Mouse (Mus musculus) layer of hippocampus, adult 11-12 months (tissue): ENCODE measurements around the gene Slc13a3.

Experiments
- DNase-seq: peaks from one replicate; pipeline ENCODE4 v3.0.0; 2022; ENCODE audit warnings: low spot score

Gene Slc13a3

DNA sequence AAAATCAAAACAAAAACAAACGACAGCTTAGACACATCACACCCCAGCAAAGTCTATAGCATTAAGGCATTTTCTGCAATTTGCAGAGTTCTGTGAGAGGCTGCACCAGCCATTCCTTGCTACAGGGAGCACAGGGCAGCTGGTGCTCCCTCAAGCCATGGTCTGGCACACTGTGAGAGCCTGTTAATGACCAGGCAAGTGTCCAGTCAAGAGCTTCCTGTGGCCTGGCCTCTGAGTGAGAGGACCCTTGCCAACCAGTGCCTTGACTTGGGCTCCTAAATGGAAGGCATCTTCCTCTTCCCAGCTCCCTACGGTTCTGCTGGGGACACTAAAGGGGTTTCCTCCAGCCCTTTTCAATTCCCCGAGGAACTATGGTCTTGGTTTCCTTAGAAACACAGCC is 59.1 kb downstream of the Slc13a3 start:
- no peak for DNase-seq

DNA sequence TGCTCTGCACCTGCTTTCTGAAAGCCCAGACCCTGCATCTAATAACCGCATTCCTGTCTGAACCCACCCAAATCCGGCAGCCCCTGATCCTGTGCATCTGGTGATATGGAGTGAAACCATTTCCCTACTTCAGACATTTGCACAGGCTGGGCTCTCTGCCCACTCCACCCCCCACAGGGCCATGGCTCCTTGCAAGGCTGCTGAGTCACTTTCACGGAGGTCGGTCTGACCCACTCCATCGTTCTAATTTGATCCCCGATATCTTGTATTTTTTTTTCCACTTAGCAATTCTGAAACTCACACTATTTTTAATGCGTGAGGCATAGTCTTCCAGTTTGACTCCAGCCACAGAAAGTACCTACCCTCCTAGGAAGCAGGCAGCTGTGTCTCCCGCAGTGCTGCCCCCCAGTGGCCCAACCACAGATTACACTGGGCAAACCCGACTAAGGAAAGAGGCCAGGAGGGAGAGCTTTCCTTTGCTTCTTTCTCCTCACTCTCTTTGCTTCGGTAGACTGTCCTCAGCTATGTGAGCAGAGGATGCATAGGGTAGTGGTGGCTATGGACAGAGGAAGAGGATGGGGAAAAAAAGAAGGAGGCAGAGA is 65.2 kb downstream of the Slc13a3 start:
- DNase-seq, result peak; percentile 79

DNA sequence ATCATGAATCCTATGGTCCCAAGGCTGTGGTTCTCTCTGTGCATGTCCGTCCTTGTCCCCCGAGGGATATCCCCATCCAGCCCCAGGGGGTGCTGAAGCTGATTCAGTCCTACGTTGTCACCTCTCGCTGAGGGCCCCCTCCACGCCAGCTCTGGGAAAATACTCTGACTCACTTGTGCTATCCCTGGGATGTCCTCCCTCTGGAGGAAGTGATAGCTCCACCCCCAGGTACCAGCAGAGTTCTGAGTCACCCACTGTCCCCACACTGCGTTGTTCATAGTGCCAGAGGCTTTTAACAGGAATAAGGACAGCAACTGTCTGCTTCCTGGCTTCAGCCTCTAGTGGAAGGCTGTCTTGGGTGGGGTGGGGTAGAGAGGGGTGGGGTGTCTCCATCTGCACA is 67.7 kb downstream of the Slc13a3 start:
- DNase-seq, result no peak

DNA sequence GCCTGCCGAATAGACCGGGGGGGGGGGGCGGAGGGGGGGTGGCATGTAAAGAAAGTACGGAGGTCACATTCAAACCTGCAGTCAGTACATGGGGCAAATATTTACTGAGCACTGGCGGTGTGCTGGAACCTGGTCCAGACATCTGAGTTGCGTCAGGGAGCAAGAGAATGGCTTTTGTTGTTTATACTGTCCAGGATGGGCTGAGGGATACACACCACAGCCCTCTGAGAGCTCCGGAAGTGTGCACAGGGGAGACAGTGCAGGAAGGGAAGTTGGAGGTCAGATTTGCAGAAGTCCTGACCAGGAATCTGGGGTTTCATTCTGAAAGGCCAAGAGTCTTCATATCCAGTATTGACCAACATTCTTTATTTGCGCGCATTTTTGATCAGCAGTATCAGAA is 68.1 kb downstream of the Slc13a3 start:
- no peak for DNase-seq

DNA sequence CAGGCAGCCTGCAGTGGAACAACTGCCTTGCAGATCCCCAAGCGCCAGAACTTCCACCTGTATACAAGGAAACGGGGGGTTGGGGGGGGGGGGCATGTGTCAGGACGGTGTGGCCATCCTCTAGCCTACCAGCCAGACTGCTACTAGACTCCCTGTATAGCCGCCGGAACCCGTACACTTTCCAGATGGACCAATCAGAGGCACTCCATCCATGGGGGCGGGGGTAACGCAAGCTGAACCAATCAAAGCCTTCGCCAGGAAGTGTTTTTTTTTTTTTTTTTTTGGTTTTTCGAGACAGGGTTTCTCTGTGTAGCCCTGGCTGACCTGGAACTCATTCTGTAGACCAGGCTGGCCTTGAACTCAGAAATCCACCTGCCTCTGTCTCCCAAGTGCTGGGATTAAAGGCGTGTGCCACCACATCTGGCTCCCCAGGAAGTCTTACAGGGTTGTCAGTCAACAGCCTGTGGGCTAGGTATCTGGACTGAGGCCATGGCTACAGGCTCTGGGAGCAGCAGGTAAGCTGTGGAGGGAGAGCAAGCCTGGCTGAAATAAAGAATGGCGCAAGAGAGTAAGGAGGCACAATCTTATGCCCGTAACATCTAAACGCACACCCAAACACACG is 74.8 kb downstream of the Slc13a3 start:
- no peak for DNase-seq

DNA sequence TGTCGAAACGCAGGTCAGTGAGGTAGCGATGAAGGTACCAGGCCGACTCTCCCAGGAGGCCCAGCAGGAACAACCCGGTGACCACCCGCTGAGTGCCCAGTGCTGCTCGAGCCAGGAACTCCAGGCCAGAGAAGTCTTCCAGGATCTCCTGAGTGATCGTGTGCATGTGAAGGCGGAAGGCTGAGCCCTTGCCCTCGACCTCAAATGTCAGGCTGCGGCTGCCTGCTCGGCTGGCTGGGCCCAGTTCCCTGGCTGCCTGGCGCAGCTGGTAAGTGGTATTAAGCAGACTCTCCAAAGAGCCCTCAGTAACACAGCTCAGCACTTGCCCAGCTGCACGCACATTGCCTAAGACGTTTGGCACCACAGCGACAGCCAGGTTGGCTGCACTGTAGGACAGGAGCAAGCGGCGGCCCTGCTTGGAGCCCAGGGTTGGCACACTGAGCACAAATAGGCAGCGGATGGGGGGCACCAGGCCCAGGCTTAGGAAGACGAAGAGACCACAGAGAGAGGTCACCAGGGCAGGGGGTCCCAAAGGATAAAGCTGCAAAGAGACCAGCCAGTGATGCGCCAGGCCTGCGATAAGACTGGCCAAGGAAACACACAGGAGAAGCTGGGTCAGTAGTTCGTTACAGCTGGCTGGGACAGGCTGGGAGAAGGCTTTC is 75.4 kb downstream of the Slc13a3 start:
- no peak for DNase-seq

DNA sequence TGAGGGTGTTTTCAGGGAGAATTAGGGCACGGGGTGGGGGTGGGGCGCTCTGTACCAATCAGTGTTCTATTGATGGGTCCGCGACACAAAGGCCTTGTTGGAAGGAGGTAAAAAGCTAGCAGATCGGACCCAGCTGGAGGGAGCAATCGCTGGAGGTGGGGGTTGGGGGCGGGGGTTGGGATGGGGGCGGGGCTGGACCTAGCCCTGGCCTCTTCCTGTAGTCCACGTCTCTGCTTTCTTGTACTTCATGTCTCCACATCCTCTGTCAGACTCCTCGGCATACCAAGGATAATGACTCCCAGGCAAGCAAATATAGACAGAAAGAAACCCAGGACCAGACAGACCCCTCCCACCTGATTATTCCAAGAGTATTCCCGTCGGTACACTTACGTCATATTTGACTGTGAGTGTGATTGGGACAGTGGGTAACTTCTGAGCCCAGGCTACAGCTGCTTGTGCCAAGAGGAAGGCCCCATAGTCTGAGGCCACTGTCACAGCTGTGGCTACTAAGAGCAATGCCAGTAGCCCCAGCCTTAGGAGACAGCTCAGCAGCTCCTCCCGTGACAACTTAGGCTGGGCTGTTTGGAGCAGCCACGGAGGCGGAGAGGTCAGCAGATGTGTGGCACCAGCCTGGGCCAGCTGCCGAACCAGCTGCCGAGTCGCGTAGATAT is 76.1 kb downstream of the Slc13a3 start:
- no peak for DNase-seq

DNA sequence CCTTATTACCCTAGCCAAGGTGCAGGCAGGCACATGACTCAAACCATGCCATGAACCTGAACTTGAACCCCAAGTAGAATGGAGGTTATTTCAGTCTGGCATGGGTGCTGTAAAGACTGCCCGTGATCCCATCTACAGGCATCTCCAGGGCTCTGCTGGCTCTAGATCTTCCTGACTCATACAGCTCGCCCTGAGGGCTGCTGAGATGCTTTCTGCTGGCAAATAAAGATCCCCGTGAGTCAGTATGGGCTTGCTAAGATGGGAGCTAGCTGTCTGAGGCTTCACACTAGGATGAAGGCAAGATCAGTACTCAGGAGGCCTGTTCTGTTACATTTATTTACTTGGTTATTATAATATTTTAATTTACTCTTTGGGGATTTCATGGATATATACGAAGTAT is 80.9 kb downstream of the Slc13a3 start:
- DNase-seq, result no peak

DNA sequence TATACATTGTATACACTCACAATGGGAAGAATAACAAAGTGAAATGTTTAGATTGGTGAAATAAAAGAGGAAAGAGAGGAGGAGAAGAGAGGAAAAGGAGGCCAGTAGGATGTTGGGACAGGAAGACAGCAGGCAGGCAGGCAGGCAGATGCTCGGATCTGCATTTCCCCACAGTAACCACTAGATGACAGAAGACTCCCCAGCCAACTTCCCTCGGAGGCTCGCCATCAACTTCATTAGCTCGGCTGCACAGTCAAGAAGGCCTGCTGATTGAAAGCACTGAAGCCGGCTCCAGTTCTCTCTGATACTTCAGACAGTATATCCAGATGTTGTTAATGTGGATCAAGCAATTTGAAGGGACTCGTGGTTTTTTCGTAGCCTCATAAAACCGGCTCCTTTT is 81.5 kb downstream of the Slc13a3 start:
- DNase-seq, result peak; percentile 74

DNA sequence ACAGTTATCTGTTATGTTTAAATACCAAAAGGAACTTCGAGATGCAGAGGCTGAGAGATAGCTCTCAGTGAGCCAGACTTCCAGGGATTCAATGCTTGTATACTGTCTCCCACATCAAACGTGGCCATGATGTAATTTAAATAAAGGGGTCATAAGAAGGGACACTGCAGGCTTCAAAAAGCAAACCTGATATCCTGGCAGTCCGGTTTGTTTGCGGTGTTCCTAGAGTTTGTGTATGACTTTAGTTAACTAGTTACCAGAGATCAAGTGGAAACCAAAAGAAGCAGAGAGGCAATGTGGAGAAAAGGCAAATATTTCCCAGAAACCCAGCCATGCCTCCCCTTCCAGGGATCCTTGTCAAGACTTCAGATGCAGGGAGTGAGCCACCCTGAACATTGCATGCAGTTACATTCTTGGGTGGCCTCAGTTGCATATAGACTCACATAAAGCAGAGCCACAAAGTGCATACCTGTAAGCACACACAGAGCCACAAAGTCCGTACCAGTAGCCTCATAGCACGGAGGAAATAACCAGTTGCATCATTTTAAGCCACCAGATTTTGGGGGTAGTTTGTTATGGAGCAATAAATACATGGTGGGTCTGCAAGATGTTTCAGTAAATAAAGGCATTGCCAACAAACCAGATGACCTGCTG is 83.6 kb downstream of the Slc13a3 start:
- no peak for DNase-seq

DNA sequence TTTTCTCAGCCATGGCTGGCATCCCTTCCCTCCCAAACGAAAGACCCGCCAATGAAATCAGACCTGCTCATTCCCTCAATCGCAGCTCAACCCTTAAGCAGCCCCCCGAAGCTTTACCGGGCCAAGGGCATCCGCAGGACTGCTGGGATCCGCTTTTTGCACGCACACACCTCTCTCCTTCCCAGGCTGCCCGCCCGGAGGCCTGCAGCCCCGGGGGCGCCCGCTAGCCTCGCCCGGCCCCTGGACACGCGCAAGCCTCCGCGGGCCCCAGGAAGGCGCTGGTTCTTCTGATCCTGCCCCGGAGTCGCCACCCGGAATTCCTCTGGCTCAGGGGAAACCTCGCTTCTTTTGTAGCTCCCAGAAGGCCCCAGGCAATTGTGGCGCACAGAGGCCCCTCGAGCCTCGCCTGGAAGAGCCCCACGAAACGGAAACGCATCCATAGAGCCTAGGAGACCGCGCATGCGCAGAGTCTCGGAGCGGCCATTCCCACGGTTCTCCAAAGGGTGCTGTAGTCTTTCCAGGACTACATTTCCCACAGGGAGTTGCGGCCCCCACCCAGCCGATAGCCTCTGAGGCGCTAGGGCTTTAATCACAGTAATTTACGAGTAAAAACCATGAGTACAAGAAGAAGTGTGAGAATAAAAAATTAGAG is 85.1 kb downstream of the Slc13a3 start, which contains the start of gene Zfp334:
Zfp334 (minus strand) TSS at position 416 of the 652 bp plus-strand sequence.
- DNase-seq, result peak; percentile 96

DNA sequence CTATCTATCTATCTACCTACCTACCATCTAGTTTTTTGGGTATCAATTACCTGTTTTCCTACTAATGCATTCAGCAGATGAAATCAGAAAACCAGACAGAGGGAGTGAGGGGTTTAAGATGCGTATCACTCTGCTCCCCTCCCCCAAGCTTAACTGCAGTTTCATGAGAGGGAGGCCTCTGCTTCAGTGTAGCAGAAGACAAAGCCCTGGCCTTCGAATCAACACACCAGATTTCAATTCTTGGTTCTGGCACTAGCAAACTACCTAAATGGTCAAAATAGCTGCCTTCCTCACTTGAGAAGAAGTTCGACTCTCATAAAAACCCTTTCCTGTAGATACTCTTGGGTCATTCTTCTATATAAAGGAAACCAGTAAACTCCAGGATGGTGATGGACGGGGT is 85.7 kb downstream of the Slc13a3 start:
- no peak for DNase-seq

DNA sequence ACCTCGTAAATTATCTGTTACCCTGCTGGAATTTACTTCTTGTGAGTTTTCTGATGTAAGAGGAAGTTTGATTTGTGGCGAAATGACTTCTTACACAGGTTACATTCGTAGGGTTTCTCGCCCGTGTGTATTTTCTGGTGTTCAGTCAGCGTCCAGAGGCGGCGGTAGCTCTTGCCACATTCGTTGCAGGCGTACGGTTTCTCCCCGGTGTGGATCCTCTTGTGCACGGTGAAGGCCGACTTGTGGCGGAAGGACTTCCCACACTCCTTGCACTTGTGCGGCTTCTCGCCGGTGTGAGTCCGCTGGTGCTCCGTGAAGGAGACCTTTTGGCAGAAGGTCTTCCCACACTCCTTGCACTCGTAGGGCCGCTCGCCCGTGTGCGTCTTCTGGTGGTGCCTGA is 93.0 kb downstream of the Slc13a3 start:
- DNase-seq, result no peak

DNA sequence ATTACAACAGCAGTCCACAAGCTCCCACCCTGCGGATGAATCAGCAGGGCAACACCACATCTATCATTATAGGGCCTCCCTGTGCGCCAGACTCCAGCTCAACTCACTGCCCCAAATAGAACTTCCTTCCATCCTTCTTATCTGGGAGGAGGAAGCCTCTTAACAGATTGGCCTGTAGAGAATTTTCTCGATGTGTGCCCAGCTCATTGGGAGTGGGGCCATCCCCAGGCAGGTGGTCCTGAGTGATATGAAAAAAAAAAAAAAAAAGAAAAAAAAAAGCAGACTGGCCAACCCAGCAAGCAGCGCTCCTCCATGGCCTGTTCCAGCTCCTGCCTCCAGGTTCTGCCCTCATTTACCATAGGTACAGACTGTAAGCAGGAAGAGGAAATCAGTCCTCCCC is 97.0 kb downstream of the Slc13a3 start:
- DNase-seq, result no peak

DNA sequence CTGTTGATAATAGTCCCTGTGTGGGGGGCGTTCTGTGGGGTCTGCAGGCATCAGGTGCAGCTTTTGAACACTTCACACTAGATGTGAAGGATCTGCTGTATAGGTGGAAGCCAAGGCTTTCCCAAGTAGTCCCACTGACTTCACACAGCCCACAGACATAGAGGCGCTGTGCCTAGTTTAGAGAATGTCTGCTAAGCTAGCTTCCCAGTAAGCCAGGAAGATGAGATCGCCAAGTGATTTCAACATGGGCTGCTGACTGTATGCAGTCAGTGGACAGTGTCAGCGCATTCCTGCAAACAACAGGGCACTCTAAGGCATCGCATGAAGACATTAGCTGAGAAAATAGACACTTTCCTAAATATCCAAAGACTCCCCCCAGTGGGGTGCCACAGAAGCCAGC is 97.6 kb downstream of the Slc13a3 start:
- no peak for DNase-seq

DNA sequence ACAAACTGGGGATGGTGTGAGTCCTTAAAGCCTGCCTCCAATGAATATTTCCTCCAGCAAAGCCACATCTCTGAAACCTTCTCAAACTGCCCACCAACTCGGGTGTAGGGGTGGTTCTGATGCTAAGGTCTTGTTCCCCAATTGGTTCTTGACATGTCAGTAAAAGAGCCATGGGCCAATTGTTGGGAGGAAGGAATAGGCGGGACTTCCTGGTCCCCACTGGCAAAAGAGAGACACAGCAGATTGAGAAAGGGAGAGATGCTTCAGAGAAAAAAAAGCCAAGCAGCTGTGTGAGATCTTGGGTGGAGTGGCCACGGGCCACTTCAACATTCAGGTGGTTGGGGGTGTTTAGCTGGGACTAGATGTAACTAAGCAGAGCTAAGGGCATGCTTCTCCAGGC is 102.0 kb downstream of the Slc13a3 start:
- DNase-seq, result no peak

DNA sequence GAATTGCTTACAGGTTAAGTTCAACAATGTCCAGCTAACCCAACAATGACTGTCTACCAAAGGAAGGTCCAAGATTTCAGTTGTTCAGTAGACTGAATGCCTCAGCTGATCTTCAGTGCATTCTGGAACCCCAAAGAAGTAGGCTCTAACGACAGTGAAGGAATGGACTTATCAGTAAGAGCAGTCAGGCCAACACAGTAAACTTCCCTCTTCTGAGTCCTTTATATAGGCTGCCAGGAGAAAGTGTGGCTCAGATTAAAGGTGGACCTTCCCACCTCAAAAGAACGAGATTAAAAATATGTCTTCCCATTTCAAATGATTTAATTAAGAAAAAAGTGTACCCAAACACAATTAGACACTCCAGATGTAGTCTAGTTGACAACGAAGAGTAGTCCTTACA is 102.7 kb downstream of the Slc13a3 start:
- no peak for DNase-seq

DNA sequence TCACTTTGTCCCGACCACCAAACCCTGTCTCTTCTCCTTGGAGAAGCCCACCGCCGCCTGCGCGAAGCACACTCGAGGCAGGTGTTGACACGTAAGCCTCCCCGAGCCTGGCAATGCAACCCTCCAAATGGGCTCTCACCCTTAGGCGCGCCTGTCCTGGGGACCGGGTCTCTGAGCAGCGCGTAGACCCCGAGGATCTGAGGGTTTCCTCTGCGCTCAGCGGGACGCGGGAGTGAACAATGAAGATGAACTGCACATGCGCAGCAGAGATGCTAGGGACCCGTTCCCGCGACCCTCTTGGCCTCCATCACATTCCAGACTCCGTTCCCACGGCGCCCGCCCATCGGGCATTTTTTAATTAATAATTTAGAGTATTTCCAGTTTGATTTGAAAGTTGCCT is 104.5 kb downstream of the Slc13a3 start, which contains the start of gene Zfp663:
Zfp663 (minus strand) TSS at position 234 of the 400 bp plus-strand sequence.
- DNase-seq, result no peak

DNA sequence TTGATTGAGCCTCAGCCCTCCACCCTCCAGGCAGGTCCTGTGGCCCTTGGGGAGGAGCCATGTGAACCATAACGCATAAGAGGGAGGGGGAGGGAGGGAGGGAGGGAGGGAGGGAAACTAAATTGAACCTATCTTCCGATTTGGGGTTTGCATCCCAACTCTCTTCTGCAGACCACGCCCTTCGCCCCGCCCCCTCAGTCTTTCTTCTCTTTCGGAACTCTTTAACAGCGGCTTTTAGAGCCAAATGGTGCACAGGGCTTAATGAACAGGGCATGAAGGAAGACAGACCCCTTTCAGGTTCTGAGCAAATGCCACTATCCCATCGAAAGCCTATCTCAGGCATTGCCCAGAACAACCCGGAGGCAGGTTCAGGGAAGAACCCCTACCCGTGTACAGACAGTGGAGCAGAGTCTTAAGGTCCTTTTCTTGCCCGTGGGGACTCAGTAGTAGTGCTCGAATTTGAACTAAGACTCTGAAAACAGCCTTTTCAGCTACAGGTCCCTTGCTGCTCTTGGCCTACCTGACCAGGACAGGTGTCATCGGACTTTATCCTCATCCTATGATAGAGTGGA is 105.1 kb downstream of the Slc13a3 start:
- no peak for DNase-seq

DNA sequence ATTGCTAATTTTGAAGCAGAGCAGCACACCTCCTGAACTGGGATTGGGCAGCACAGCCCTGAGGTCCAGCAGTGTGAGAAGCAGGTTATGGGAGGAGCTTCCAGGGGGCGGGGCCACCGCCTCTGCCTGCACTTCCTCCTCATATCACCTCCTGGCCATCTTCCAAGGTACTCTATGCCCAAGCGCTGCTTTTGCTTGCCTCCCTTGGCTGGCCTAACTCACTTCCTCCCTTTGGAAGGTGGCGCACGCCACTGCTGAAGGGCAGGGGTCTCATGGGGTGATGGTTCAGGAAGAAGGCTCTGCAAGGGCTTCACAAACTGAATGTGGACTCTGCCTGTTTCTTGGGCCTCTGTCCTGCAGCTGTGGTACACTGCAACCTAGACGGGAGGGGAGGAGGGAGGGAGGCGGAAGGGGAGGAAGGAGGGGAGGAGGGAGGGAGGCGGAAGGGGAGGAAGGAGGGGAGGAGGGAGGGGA is 105.9 kb downstream of the Slc13a3 start:
- no peak for DNase-seq

DNA sequence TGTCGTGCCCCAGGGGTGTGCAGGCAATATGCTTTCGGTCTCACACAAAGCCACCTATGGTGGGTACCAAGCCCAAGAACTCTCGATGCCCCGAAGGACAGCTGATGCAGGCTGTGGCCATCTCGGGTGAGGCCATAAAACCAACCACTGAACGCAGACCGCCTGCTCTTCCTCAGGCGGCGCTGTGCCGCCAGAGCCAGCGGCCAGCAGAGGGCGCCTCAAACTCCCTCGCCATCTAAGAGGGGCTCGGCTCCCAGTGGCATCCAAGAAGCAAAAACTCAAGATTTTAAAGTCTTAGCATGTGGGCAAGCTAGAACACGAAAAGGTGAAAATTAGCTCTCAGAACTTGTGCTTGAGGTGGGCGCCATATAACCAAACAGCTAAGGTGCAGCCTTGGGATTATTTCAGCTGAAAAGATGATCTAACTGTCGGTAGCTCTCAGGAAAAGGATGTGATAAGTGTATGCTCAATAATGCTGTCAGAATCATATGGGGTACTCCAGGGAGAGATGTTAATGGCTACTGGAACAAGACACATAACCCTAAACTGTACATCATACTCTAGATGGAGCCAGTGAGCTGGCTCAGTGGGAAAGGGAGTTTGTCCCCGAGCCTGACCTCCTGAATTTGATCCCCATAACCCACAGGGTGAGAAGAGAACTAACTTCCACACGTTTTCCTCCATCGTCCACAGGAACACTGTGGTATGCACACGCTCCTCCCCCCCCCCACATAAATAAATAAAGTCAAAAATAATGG is 108.5 kb downstream of the Slc13a3 start:
- peak; percentile 60 for DNase-seq
